Mouse (Mus musculus) testis, adult 2 months (tissue): Measurements from ENCODE around the gene Muc16. TPM values are rescaled to one million over a fixed set of nuclear protein-coding genes. Genes with fewer than 3 reads are reported as not detected.
A peak's percentile ranks its signal among the peaks of the same experiment; 100 is the strongest.

ENCODE experiments used
- H3K27ac ChIP-seq: fragments of 200-500 bp; 2 replicates; pipeline ENCODE4 v1.5.1; 2012; ENCODE audit warnings: low read depth, low read length; ENCODE audit not compliant: control insufficient read depth, insufficient read depth
- H3K27me3 ChIP-seq: fragments of 200-500 bp; 2 replicates; pipeline ENCODE4 v1.6.1; 2012; ENCODE audit warnings: mild to moderate bottlenecking, low read length, moderate library complexity; ENCODE audit not compliant: control insufficient read depth, insufficient read depth
- H3K36me3 ChIP-seq: fragments of 200-500 bp; 2 replicates; pipeline ENCODE4 v1.6.1; 2012; ENCODE audit warnings: mild to moderate bottlenecking, low read length; ENCODE audit not compliant: control insufficient read depth, insufficient read depth
- H3K4me1 ChIP-seq: fragments of 200-500 bp; 2 replicates; pipeline ENCODE4 v1.6.1; 2012; ENCODE audit warnings: low read length; ENCODE audit not compliant: control insufficient read depth, insufficient read depth
- H3K4me3 ChIP-seq: fragments of 200-500 bp; 2 replicates; pipeline ENCODE4 v1.5.1; 2012; ENCODE audit warnings: low read depth, mild to moderate bottlenecking, low read length, moderate library complexity, mixed read lengths; ENCODE audit not compliant: control insufficient read depth
- CTCF ChIP-seq: fragments of 200-500 bp; IDR thresholded peaks from 2 replicates; pipeline ENCODE4 v1.5.1; 2012; ENCODE audit warnings: low read depth, mild to moderate bottlenecking, inconsistent platforms, low read length, moderate library complexity; ENCODE audit not compliant: control insufficient read depth, insufficient read depth, insufficient replicate concordance
- POLR2A ChIP-seq: fragments of 200-500 bp; IDR thresholded peaks from 2 replicates; pipeline ENCODE4 v1.6.1; 2012; ENCODE audit warnings: low read depth, mild to moderate bottlenecking, inconsistent platforms, low read length, moderate library complexity; ENCODE audit not compliant: control insufficient read depth
- polyA plus RNA-seq: library from polyadenylated mRNA; depleted of rRNA; stranded (reverse); fragments of >200 nt; gene quantifications from 2 replicates; pipeline ENCODE4 v1.2.3, GENCODE M21; 2012; rRNA removed

The Muc16 gene
- 7.7 and 8.8 TPM in 2 replicates for polyA plus RNA-seq

- Histone ChIP-seq H3K4me1 (no peaks in the 10 kb centered on the region), H3K36me3 (no peaks in the 10 kb centered on the region), H3K27me3 (no peaks in the 10 kb centered on the region), H3K4me3 (no peak within 1 kb of the TSS), H3K27ac (no peak within 1 kb of the TSS)
- TF ChIP-seq CTCF (no peak), POLR2A (no peak)
Measured at GRCm38 (mm10) chr9:18674480-18675154, at the start of gene Muc16. Gene Muc16, minus strand, starts transcription at chr9:18674530.

GRCm38 (mm10) chr9:18722712-18723099 is 48.4 kb upstream of the Muc16 start:
- no peaks in the 10 kb centered on the region for H3K27me3 ChIP-seq
- no peak overlapping the region for H3K4me3 ChIP-seq
- TF ChIP-seq CTCF (no peak), POLR2A (no peak)
- no peaks in the 10 kb centered on the region for H3K36me3 ChIP-seq
- H3K27ac ChIP-seq, result no peak overlapping the region
- no peaks in the 10 kb centered on the region for H3K4me1 ChIP-seq

- TF ChIP-seq POLR2A (no peak), CTCF (no peak)
- no peaks in the 10 kb centered on the region for H3K4me1 ChIP-seq
- no peak overlapping the region for H3K4me3 ChIP-seq
- no peaks in the 10 kb centered on the region for H3K27me3 ChIP-seq
- H3K27ac ChIP-seq, result no peak overlapping the region
- H3K36me3 ChIP-seq, result no peaks in the 10 kb centered on the region
Measured at GRCm38 (mm10) chr9:18721931-18722711, 47.8 kb upstream of the Muc16 start.

- H3K27me3 ChIP-seq, result no peaks in the 10 kb centered on the region
- H3K36me3 ChIP-seq, result no peaks in the 10 kb centered on the region
- no peak overlapping the region for H3K4me3 ChIP-seq
- H3K27ac ChIP-seq, result no peak overlapping the region
- no peaks in the 10 kb centered on the region for H3K4me1 ChIP-seq
- TF ChIP-seq CTCF, result no peak
- no peak for TF ChIP-seq POLR2A
Measured at GRCm38 (mm10) chr9:18721011-18721410, 46.7 kb upstream of the Muc16 start.

GRCm38 (mm10) chr9:18705628-18706027 is 31.3 kb upstream of the Muc16 start:
- TF ChIP-seq CTCF (no peak), POLR2A (no peak)
- H3K4me1 ChIP-seq, result no peaks in the 10 kb centered on the region
- H3K4me3 ChIP-seq, result no peak overlapping the region
- no peaks in the 10 kb centered on the region for H3K36me3 ChIP-seq
- H3K27ac ChIP-seq, result no peak overlapping the region
- no peaks in the 10 kb centered on the region for H3K27me3 ChIP-seq

- Histone ChIP-seq H3K4me3 (no peak overlapping the region), H3K27me3 (no peaks in the 10 kb centered on the region), H3K4me1 (no peaks in the 10 kb centered on the region), H3K36me3 (no peaks in the 10 kb centered on the region), H3K27ac (no peak overlapping the region)
- no peak for TF ChIP-seq CTCF
- no peak for TF ChIP-seq POLR2A
Measured at GRCm38 (mm10) chr9:18598366-18598765, 76.0 kb downstream of the Muc16 start.

- Histone ChIP-seq H3K27ac (no peak overlapping the region), H3K4me1 (no peaks in the 10 kb centered on the region), H3K4me3 (no peak overlapping the region), H3K27me3 (no peaks in the 10 kb centered on the region), H3K36me3 (no peaks in the 10 kb centered on the region)
- TF ChIP-seq CTCF (no peak), POLR2A (no peak)
Measured at GRCm38 (mm10) chr9:18508098-18508497, 166.2 kb downstream of the Muc16 start.

- TF ChIP-seq CTCF, result no peak
- no peak within 1 kb of the TSS for H3K27ac ChIP-seq
- no peaks in the 10 kb centered on the region for H3K4me1 ChIP-seq
- peak within 1 kb of the TSS; percentile 45; the same call in 1 of the 2 replicates for H3K4me3 ChIP-seq
- H3K36me3 ChIP-seq, result no peaks in the 10 kb centered on the region
- H3K27me3 ChIP-seq, result no peaks in the 10 kb centered on the region
Measured at GRCm38 (mm10) chr9:18478168-18478567, 196.2 kb downstream of the Muc16 start, which contains the start of the genes Zfp558 and Mbd3l1. Gene Zfp558, minus strand, starts transcription at chr9:18478268. Gene Mbd3l1, plus strand, starts transcription at chr9:18478359.
